Mouse (Mus musculus) lung, adult 2 months (tissue): Measurements from ENCODE around the gene Gpatch4. TPM values are rescaled to one million over a fixed set of nuclear protein-coding genes. Genes with fewer than 3 reads are reported as not detected.

Experiments used
- DNase-seq: peaks from one replicate; pipeline ENCODE4 v3.0.0; 2022
- H3K4me1 ChIP-seq: fragments of 200-500 bp; 2 replicates; pipeline ENCODE4 v1.6.1; 2011; ENCODE audit warnings: low read length; ENCODE audit not compliant: control insufficient read depth, insufficient read depth
- H3K4me3 ChIP-seq: fragments of 200-500 bp; replicated peaks from 2 replicates; pipeline ENCODE3; 2011; ENCODE audit warnings: low read depth, mild to moderate bottlenecking, control low read depth, low read length; ENCODE audit errors: extremely low read depth
- CTCF ChIP-seq: fragments of 200-500 bp; IDR thresholded peaks from 2 replicates; pipeline ENCODE4 v1.5.1; 2011; ENCODE audit warnings: mild to moderate bottlenecking, low read length, control low read depth; ENCODE audit not compliant: insufficient read depth
- POLR2A ChIP-seq: fragments of 200-500 bp; IDR thresholded peaks from 2 replicates; pipeline ENCODE4 v1.6.1; 2011; ENCODE audit warnings: low read depth, mild to moderate bottlenecking, control low read depth, low read length, borderline replicate concordance; ENCODE audit errors: extremely low read depth
- WGBS: fragments of 180-500 bp; shearing (Covaris S2); methylation state at CpG from one replicate; pipeline ENCODE4 v1.1.7; 2018; 5-methylcytosine and 5-hydroxymethylcytosine counted together
- polyA plus RNA-seq: library from polyadenylated mRNA; depleted of rRNA; stranded (reverse); fragments of >200 nt; gene quantifications from 2 replicates; pipeline ENCODE4 v1.2.3, GENCODE M21; 2012; rRNA removed

Gene Gpatch4
- polyA plus RNA-seq, result 5.7 and 7.2 TPM in 2 replicates

- TF ChIP-seq POLR2A, result peak; percentile 85; the same call in 1 of the 2 replicates
- no peak for TF ChIP-seq CTCF
- peak; percentile 73 for DNase-seq
- 6% methylated on average over 36 of the region's 36 CpGs for WGBS
Measured at GRCm38 (mm10) chr3:88042661-88043421, at the start of gene Gpatch4. Gene Gpatch4, plus strand, starts transcription at chr3:88043108.

GRCm38 (mm10) chr3:87993436-87993835 lies 49.5 kb upstream of the Gpatch4 start:
- Histone ChIP-seq H3K4me1 (no peaks in the 10 kb centered on the region), H3K4me3 (no peak overlapping the region)
- WGBS, result 6% methylated on average over 5 of the region's 6 CpGs
- TF ChIP-seq CTCF, result no peak
- no peak for TF ChIP-seq POLR2A
- DNase-seq, result no peak

More at GRCm38 (mm10) chr3:88042661-88043421, at the start of gene Gpatch4:
- peaks cover 3% of the 10 kb centered on the region for H3K4me1 ChIP-seq
- peak within 1 kb of the TSS; percentile 92 for H3K4me3 ChIP-seq

GRCm38 (mm10) chr3:87995331-87995730 lies 47.6 kb upstream of the Gpatch4 start:
- WGBS, result 33% methylated on average over 11 of the region's 11 CpGs
- no peak for DNase-seq
- H3K4me3 ChIP-seq, result no peak overlapping the region
- 0 out of 2 replicates have a peak, but pooled peaks cover 2% of the 10 kb centered on the region for H3K4me1 ChIP-seq
- no peak for TF ChIP-seq POLR2A
- no peak for TF ChIP-seq CTCF

GRCm38 (mm10) chr3:87996401-87996800 lies 46.5 kb upstream of the Gpatch4 start:
- WGBS, result 7% methylated on average over 15 of the region's 15 CpGs
- no peak overlapping the region for H3K4me3 ChIP-seq
- DNase-seq, result no peak
- 0 out of 2 replicates have a peak, but pooled peaks cover 2% of the 10 kb centered on the region for H3K4me1 ChIP-seq
- no peak for TF ChIP-seq CTCF
- TF ChIP-seq POLR2A, result no peak

GRCm38 (mm10) chr3:87996971-87997614 lies 45.8 kb upstream of the Gpatch4 start:
- no peak for DNase-seq
- WGBS, result 1% methylated on average over 49 of the region's 49 CpGs
- TF ChIP-seq POLR2A (no peak), CTCF (no peak)
- peak overlapping the region; percentile 6 for H3K4me3 ChIP-seq
- H3K4me1 ChIP-seq, result 0 out of 2 replicates have a peak, but pooled peaks cover 2% of the 10 kb centered on the region

- 1% methylated on average over 7 of the region's 7 CpGs for WGBS
Measured at GRCm38 (mm10) chr3:87998747-87999146, 44.2 kb upstream of the Gpatch4 start.

GRCm38 (mm10) chr3:87999243-87999895 lies 43.5 kb upstream of the Gpatch4 start:
- no peak for DNase-seq
- no peak overlapping the region for H3K4me3 ChIP-seq
- H3K4me1 ChIP-seq, result 0 out of 2 replicates have a peak, but pooled peaks cover 2% of the 10 kb centered on the region
- 2% methylated on average over 38 of the region's 38 CpGs for WGBS
- TF ChIP-seq CTCF (no peak), POLR2A (no peak)

More at GRCm38 (mm10) chr3:87998747-87999146, 44.2 kb upstream of the Gpatch4 start:
- TF ChIP-seq CTCF (no peak), POLR2A (no peak)
- no peak for DNase-seq
- 0 out of 2 replicates have a peak, but pooled peaks cover 2% of the 10 kb centered on the region for H3K4me1 ChIP-seq
- H3K4me3 ChIP-seq, result no peak overlapping the region

GRCm38 (mm10) chr3:88000181-88000580 lies 42.7 kb upstream of the Gpatch4 start, which contains the start of gene Bcan:
Gene Bcan, minus strand, starts transcription at chr3:88000230.
- Histone ChIP-seq H3K4me1 (0 out of 2 replicates have a peak, but pooled peaks cover 2% of the 10 kb centered on the region), H3K4me3 (no peak within 1 kb of the TSS)
- TF ChIP-seq POLR2A (no peak), CTCF (no peak)
- WGBS, result under 1% methylated on average over 39 of the region's 39 CpGs
- no peak for DNase-seq

- no peak for DNase-seq
- no peak for TF ChIP-seq CTCF
- no peak for TF ChIP-seq POLR2A
- no peak overlapping the region for H3K4me3 ChIP-seq
- 15% methylated on average over 11 of the region's 11 CpGs for WGBS
- 0 out of 2 replicates have a peak, but pooled peaks cover 2% of the 10 kb centered on the region for H3K4me1 ChIP-seq
Measured at GRCm38 (mm10) chr3:88000816-88001595, 41.9 kb upstream of the Gpatch4 start.
